Mouse (Mus musculus) CD4-positive naive resting alpha-beta T cell, adult 76 days (primary cell): ENCODE data around the gene Rbm5. TPM values are rescaled to one million over a fixed set of nuclear protein-coding genes. Genes with fewer than 3 reads are reported as not detected.

Experiments used
- total RNA-seq: library from RNA; stranded (reverse); gene quantifications from one replicate; pipeline ENCODE4 v1.2.4, GENCODE M21; 2023

The Rbm5 gene
- 249 TPM for total RNA-seq

DNA sequence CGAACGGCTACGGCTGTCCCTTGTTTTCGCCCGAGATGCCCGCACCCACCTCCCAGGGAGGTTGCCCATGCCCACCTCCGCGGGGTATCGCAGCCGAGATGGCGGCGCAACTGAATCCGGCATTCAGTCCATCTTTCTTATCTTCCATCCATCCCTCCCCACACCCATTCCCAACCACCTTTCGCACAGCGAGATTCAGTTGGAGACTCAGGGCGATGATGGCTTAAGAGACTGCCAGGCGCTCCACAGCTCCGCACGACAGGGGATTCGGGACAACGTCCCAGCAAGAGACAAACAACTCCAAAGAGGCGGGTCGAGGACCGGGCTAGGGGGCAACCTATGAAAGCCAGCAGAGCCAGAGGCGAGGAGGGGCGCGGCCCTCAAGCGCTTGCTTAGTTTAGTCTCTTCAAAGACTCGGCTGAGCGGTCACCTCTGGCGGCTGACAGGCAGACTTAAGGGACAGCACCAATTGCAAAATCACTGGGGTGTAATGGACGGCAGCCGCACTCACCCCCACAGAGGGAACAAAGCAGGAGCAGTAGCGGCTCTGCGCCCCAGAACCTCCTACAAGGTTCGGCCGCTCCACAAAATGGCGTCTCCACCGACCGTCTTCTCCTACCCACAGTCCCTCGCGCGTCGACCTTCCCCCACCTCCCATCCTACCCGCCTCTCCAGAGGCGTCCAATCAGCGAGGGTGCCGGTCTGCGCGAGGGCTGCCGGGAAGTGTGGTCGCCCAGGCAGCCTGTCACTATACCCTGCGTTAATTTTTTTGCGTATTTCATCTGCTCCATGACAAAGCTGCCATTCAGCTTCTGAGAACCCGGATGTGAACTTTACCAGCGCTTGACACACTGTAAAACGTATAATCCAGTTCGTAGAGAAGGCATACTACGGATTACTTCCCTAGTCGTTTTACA, at the start of gene Rbm5:
Gene Rbm5, minus strand, starts transcription at position 623 of the 917 bp plus-strand sequence.

DNA sequence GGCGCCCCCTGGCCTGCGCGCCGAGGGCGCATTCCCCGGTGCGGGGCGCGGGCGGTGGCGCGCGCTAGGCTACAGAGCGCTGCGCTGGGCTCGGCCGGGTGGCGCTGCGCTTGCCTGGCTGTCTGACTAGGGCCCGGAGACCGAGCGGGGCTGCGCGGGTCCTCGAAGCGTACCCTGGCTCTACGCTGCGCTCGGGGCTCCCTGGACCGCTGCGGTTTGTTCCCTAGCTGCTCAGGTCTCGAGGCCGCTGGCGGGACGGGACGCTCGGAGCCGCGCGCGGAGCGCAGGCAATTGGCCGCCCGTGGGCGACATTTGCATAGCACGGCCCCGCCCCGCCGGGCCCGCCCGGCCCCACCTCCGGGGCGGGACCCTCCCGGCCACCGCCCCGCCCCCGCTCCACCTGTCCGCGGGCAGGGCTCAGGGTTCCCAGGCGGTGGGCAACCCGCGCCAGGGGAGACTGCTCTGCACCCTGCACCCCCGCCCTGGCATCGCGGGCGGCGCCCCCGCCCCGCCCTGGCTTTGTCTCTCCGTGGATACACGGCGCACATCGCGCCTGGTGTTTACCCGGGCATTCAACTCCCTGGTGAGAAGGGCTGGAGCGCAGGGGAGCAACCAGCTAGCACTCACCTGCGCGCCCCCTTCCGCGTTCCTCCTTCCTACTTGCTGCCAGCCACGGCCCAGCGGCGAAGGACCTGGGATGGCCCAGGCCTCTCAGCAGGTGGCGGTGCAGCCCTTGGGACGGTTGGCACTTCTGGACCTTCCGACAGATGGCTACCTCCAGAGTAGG, 60.9 kb downstream of the Rbm5 start, which contains the start of gene Sema3f:
Gene Sema3f, minus strand, starts transcription at position 779 of the 787 bp plus-strand sequence.

Other genes with a start within 250 kb of the Rbm5 start
- 24.4 TPM for gene Tmem115, start 237.1 kb downstream of the Rbm5 start, total RNA-seq
- 16.0 TPM for gene Cyb561d2, start 228.8 kb downstream of the Rbm5 start, total RNA-seq
- 18.9 TPM for gene Nprl2, start 228.8 kb downstream of the Rbm5 start, total RNA-seq
- gene Zmynd10, start 223.7 kb downstream of the Rbm5 start, total RNA-seq = 1.2 TPM
- 74.0 TPM for gene Rassf1, start 219.4 kb downstream of the Rbm5 start, total RNA-seq
- gene Tusc2, start 207.7 kb downstream of the Rbm5 start, total RNA-seq = 13.3 TPM
- gene Hyal2, start 203.1 kb downstream of the Rbm5 start, total RNA-seq = 2.3 TPM
- 2.1 TPM for gene Hyal1, start 194.1 kb downstream of the Rbm5 start, total RNA-seq
- gene Naa80, start 192.1 kb downstream of the Rbm5 start, total RNA-seq = 9.5 TPM
- 1.3 TPM for gene Hyal3, start 190.2 kb downstream of the Rbm5 start, total RNA-seq
- gene Ifrd2, start 183.4 kb downstream of the Rbm5 start, total RNA-seq = 19.8 TPM
- gene Sema3b, start 161.8 kb downstream of the Rbm5 start, total RNA-seq = 0.15 TPM
- gene Gnai2, start 135.6 kb downstream of the Rbm5 start, total RNA-seq = 430 TPM
- not detected for gene Slc38a3, start 101.5 kb downstream of the Rbm5 start, total RNA-seq
- 2.1 TPM for gene Gnat1, start 91.3 kb downstream of the Rbm5 start, total RNA-seq
- gene Sema3f, start 60.5 kb downstream of the Rbm5 start, total RNA-seq = 1.3 TPM
- gene Rbm6, start 102.2 kb upstream of the Rbm5 start, total RNA-seq = 149 TPM
- gene Mon1a, start 117.2 kb upstream of the Rbm5 start, total RNA-seq = 14.0 TPM
- gene Mst1r, start 135.9 kb upstream of the Rbm5 start, total RNA-seq = not detected
- gene Actl11, start 157.5 kb upstream of the Rbm5 start, total RNA-seq = not detected
- gene Camkv, start 164.7 kb upstream of the Rbm5 start, total RNA-seq = not detected
- gene Traip, start 179.1 kb upstream of the Rbm5 start, total RNA-seq = 7.0 TPM
- 171 TPM for gene Uba7, start 204.5 kb upstream of the Rbm5 start, total RNA-seq
- 1.1 TPM for gene Gm20661, start 212.1 kb upstream of the Rbm5 start, total RNA-seq
- not detected for gene Inka1, start 214.9 kb upstream of the Rbm5 start, total RNA-seq
- 2.6 TPM for gene Cdhr4, start 221.5 kb upstream of the Rbm5 start, total RNA-seq
- gene Gm20662, start 225.4 kb upstream of the Rbm5 start, total RNA-seq = 7.3 TPM
- gene Ip6k1, start 231.5 kb upstream of the Rbm5 start, total RNA-seq = 133 TPM